Mouse (Mus musculus) MEL (cell line): ENCODE results near the gene Duox2. TPM values are rescaled to one million over a fixed set of nuclear protein-coding genes. Genes with fewer than 3 reads are reported as not detected.

Experiments
- DNase-seq: peaks from one replicate; pipeline ENCODE4 v3.0.0; 2011; ENCODE audit warnings: low read depth, low spot score
- H3K27ac ChIP-seq: 2 replicates; pipeline ENCODE4 v1.5.1; 2012; ENCODE audit warnings: low read depth, mild to moderate bottlenecking, control low read depth, low read length, moderate library complexity; ENCODE audit not compliant: control insufficient read depth
- H3K27me3 ChIP-seq, 2 experiments: fragments of 150-350 bp in 1 of 2; sonication (generic) in 1 of 2; 2 replicates each; pipeline ENCODE4 v1.6.1; 2012; ENCODE audit warnings: low read length in 2 of 2, mild to moderate bottlenecking in 2 of 2, improper control_type of control experiment in 1 of 2, moderate library complexity in 1 of 2; ENCODE audit not compliant: insufficient read depth in 2 of 2, control insufficient read depth in 1 of 2
- H3K36me3 ChIP-seq, 2 experiments: 2 replicates each; pipeline ENCODE4 v1.6.1; 2012 to 2014; ENCODE audit warnings: low read length in 2 of 2, improper control_type of control experiment in 1 of 2, inconsistent platforms in 1 of 2, mild to moderate bottlenecking in 1 of 2; ENCODE audit not compliant: insufficient read depth in 2 of 2, control insufficient read depth in 1 of 2
- H3K4me1 ChIP-seq, 2 experiments: fragments of 150-350 bp in 1 of 2; sonication (generic) in 1 of 2; 2 replicates each; pipeline ENCODE4 v1.6.1; 2012; ENCODE audit warnings: low read length in 2 of 2, improper control_type of control experiment in 1 of 2, mild to moderate bottlenecking in 1 of 2; ENCODE audit not compliant: insufficient read depth in 2 of 2, control insufficient read depth in 1 of 2
- H3K4me3 ChIP-seq, 2 experiments: fragments of 150-350 bp in 1 of 2; sonication (generic) in 1 of 2; 2 replicates each; pipeline ENCODE4 v1.5.1; 2012; ENCODE audit warnings: low read depth in 2 of 2, low read length in 2 of 2, mild to moderate bottlenecking in 2 of 2, moderate library complexity in 2 of 2, control low read depth in 1 of 2, improper control_type of control experiment in 1 of 2; ENCODE audit not compliant: control insufficient read depth in 1 of 2, insufficient read depth in 1 of 2
- H3K79me2 ChIP-seq: 2 replicates; pipeline ENCODE4 v1.6.1; 2012; ENCODE audit warnings: mild to moderate bottlenecking, low read length, moderate library complexity; ENCODE audit not compliant: control insufficient read depth, poor library complexity, insufficient read depth
- H3K9ac ChIP-seq: 2 replicates; pipeline ENCODE4 v1.6.1; 2012; ENCODE audit warnings: low read depth, mild to moderate bottlenecking, control low read depth, low read length, moderate library complexity; ENCODE audit not compliant: control insufficient read depth, poor library complexity, severe bottlenecking
- H3K9me3 ChIP-seq: fragments of 150-350 bp; sonication (generic); replicated peaks from 2 replicates; pipeline ENCODE4 v1.6.1; 2012; ENCODE audit warnings: mild to moderate bottlenecking, low read length, improper control_type of control experiment, moderate library complexity; ENCODE audit not compliant: insufficient read depth
- CTCF ChIP-seq, 3 experiments: IDR thresholded peaks in 2 of 3; conservative IDR thresholded peaks in 1 of 3; 2 replicates each; pipeline ENCODE4 v1.5.1; 2011 to 2012; ENCODE audit warnings: low read length in 3 of 3, low read depth in 2 of 3, mild to moderate bottlenecking in 2 of 3, improper control_type of control experiment in 1 of 3, inconsistent platforms in 1 of 3, mixed read lengths in 1 of 3, moderate library complexity in 1 of 3; ENCODE audit not compliant: control insufficient read depth in 1 of 3, insufficient read depth in 1 of 3, poor library complexity in 1 of 3, severe bottlenecking in 1 of 3
- ELF1 ChIP-seq: IDR thresholded peaks from 2 replicates; pipeline ENCODE4 v1.6.1; 2014; ENCODE audit warnings: low read depth, mild to moderate bottlenecking, inconsistent platforms, low read length, improper control_type of control experiment, moderate library complexity
- EP300 ChIP-seq, 2 experiments: IDR thresholded peaks; 2 replicates each; pipeline ENCODE4 v1.6.1; 2011; ENCODE audit warnings: improper control_type of control experiment in 2 of 2, low read length in 2 of 2, low read depth in 1 of 2, mild to moderate bottlenecking in 1 of 2
- GATA1 ChIP-seq: IDR thresholded peaks from 2 replicates; pipeline ENCODE4 v1.6.1; 2011; ENCODE audit warnings: low read depth, low read length, improper control_type of control experiment
- JUND ChIP-seq: IDR thresholded peaks from 2 replicates; pipeline ENCODE4 v1.6.1; 2011; ENCODE audit warnings: low read depth, mild to moderate bottlenecking, improper control_type of control experiment, low read length
- KAT2A ChIP-seq: conservative IDR thresholded peaks from 2 replicates; pipeline ENCODE4 v1.6.1; 2012; ENCODE audit warnings: low read depth, low read length, improper control_type of control experiment, inconsistent platforms
- MEF2A ChIP-seq: IDR thresholded peaks from 2 replicates; pipeline ENCODE4 v1.6.1; 2014; ENCODE audit warnings: low read depth, mild to moderate bottlenecking, inconsistent platforms, low read length, improper control_type of control experiment; ENCODE audit not compliant: poor library complexity, insufficient replicate concordance, severe bottlenecking; ENCODE audit errors: extremely low read depth
- MXI1 ChIP-seq: IDR thresholded peaks from 2 replicates; pipeline ENCODE4 v1.6.1; 2011; ENCODE audit warnings: mild to moderate bottlenecking, low read depth, low read length, improper control_type of control experiment
- MYB ChIP-seq: IDR thresholded peaks from 2 replicates; pipeline ENCODE4 v1.6.1; 2011; ENCODE audit warnings: mild to moderate bottlenecking, low read depth, low read length, improper control_type of control experiment
- NELFE ChIP-seq: IDR thresholded peaks from 2 replicates; pipeline ENCODE4 v1.6.1; 2011; ENCODE audit warnings: low read depth, low read length, improper control_type of control experiment
- POLR2AphosphoS2 ChIP-seq: IDR thresholded peaks from 2 replicates; pipeline ENCODE4 v1.6.1; 2011; ENCODE audit warnings: low read length, improper control_type of control experiment
- POLR2AphosphoS5 ChIP-seq: IDR thresholded peaks from 2 replicates; pipeline ENCODE4 v1.6.1; 2012; ENCODE audit warnings: low read depth, borderline replicate concordance, mild to moderate bottlenecking, inconsistent platforms, low read length, moderate library complexity, mixed read lengths
- RCOR1 ChIP-seq: IDR thresholded peaks from 2 replicates; pipeline ENCODE4 v1.6.1; 2012; ENCODE audit warnings: low read depth, mild to moderate bottlenecking, inconsistent platforms, low read length, improper control_type of control experiment
- SIN3A ChIP-seq: IDR thresholded peaks from 2 replicates; pipeline ENCODE4 v1.6.1; 2012; ENCODE audit warnings: low read length, improper control_type of control experiment, inconsistent platforms
- TAL1 ChIP-seq: IDR thresholded peaks from 2 replicates; pipeline ENCODE4 v1.6.1; 2012; ENCODE audit warnings: mild to moderate bottlenecking, inconsistent platforms, low read length, moderate library complexity, mixed read lengths
- UBTF ChIP-seq: IDR thresholded peaks from 2 replicates; pipeline ENCODE4 v1.6.1; 2012; ENCODE audit warnings: low read depth, mild to moderate bottlenecking, inconsistent platforms, low read length, improper control_type of control experiment, moderate library complexity, borderline replicate concordance; ENCODE audit not compliant: insufficient read depth
- ZC3H11A ChIP-seq: IDR thresholded peaks from 2 replicates; pipeline ENCODE4 v1.6.1; 2012; ENCODE audit warnings: low read depth, mild to moderate bottlenecking, inconsistent platforms, low read length, improper control_type of control experiment
- ZKSCAN1 ChIP-seq: IDR thresholded peaks from 2 replicates; pipeline ENCODE4 v1.6.1; 2012; ENCODE audit warnings: low read depth, mild to moderate bottlenecking, inconsistent platforms, low read length, improper control_type of control experiment, moderate library complexity
- ZNF384 ChIP-seq: IDR thresholded peaks from 2 replicates; pipeline ENCODE4 v1.6.1; 2012; ENCODE audit warnings: low read depth, mild to moderate bottlenecking, inconsistent platforms, low read length, improper control_type of control experiment
- polyA plus RNA-seq, 2 experiments: library from polyadenylated mRNA; stranded (reverse) in 1 of 2; unstranded in 1 of 2; fragments of >175 nt in 1 of 2; fragments of >200 nt in 1 of 2; gene quantifications; 2 replicates each; pipeline versions ENCODE4 v1.2.1 to v1.2.4; 2012; ENCODE audit warnings: low replicate concordance in 2 of 2, low read depth in 1 of 2; ENCODE audit not compliant: insufficient read length in 2 of 2, insufficient read depth in 1 of 2, missing spikeins in 1 of 2
- total RNA-seq: library from RNA; depleted of rRNA; stranded (reverse); fragments of 300-350 nt; gene quantifications from 2 replicates; pipeline ENCODE4 v1.2.3, GENCODE M21; 2012

Gene Duox2
- total and polyA plus RNA-seq, 3 experiments = not detected

DNA sequence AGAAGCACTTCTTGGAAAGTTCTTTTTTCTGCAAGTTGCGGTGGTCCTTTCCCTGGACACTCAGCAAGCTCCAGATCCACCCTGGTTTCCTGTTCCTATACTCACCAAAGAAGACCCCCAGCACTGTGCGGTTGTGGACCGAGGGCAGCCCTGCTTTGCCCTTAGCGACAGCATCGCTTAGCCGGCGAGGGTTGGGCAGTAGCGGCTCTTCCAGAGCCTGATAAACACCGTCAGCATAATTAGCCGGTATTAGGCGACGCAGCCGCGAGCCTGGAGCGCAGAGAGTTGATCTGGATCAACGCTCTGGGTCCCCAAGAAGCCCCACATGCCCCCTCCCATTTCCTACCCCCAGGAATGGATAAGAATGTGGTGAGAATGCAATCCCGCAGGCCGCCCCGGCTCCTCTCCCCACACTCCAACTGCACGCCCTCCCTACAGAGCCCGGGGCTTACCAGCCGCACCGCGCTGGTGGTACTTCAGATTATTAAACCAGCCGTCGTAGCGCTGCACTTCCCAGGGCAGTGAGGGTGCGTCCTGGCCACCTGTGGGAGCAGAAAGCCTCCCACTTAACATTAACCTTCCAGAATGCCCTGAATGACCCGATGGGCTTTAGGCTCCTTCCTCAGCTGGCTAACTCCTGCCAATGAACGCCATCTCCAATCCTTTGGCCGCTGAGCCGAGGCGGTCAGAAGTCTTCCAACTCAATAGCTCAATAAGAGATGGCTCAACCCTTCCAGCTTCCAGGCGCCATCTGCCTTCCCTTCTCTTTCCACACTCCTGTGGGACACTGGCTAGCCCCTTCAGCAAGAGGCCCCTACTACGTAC, 766 bp downstream of the Duox2 start:
- Histone ChIP-seq H3K36me3 (no peaks in the 10 kb centered on the region), H3K4me3 (no peak overlapping the region), H3K9me3 (no peaks in the 10 kb centered on the region)
- no peak for DNase-seq
- no peak for TF ChIP-seq NELFE
- no peak for TF ChIP-seq ZNF384
- no peak for TF ChIP-seq CTCF (IDR thresholded peaks at IDR 0.05 in 2 of 3, conservative IDR thresholded peaks at IDR 0.05 in 1 of 3; ENCODE audit: control insufficient read depth in 1 of 3, insufficient read depth in 1 of 3, low read depth in 2 of 3, low read length in 3 of 3, poor library complexity in 1 of 3, severe bottlenecking in 1 of 3)
- TF ChIP-seq GATA1 = no peak
- TF ChIP-seq JUND = no peak
- TF ChIP-seq ZC3H11A = no peak
- TF ChIP-seq, all 39 proteins: peak for 0
- no peaks in the 10 kb centered on the region for H3K79me2 ChIP-seq
- no peak overlapping the region for H3K27ac ChIP-seq
- H3K4me1 ChIP-seq = no peaks in the 10 kb centered on the region
- H3K9ac ChIP-seq = no peak overlapping the region
- no peaks in the 10 kb centered on the region for H3K27me3 ChIP-seq

DNA sequence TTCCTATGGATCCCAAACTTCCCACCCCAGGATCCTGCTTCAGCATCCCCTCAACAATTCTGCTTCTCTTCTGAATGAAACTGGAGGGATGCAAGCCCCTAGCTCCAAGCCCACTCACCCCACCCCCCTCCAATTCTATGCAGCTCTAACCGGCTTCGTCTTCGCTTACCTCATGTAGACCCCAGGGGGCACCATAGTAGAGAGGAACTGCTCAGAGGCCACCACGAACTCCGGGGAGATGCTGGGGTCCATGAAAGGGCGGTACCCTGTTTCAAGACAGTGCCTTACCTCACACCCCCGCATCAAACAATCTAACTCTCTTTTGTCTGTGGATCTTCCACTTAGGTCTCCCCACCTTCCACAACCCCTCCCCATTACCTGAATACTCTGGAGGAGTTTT, 3.3 kb downstream of the Duox2 start:
- H3K79me2 ChIP-seq = no peaks in the 10 kb centered on the region
- no peak overlapping the region for H3K9ac ChIP-seq
- no peak for TF ChIP-seq POLR2AphosphoS5
- TF ChIP-seq NELFE = no peak
- no peak for TF ChIP-seq ELF1
- no peak for TF ChIP-seq KAT2A
- no peak for TF ChIP-seq SIN3A
- no peaks in the 10 kb centered on the region for H3K9me3 ChIP-seq
- no peak overlapping the region for H3K4me3 ChIP-seq
- H3K27ac ChIP-seq = no peak overlapping the region
- no peaks in the 10 kb centered on the region for H3K4me1 ChIP-seq
- H3K27me3 ChIP-seq = no peaks in the 10 kb centered on the region; a peak in 1 of 4 replicates
- H3K36me3 ChIP-seq = no peaks in the 10 kb centered on the region
- no peak for DNase-seq

DNA sequence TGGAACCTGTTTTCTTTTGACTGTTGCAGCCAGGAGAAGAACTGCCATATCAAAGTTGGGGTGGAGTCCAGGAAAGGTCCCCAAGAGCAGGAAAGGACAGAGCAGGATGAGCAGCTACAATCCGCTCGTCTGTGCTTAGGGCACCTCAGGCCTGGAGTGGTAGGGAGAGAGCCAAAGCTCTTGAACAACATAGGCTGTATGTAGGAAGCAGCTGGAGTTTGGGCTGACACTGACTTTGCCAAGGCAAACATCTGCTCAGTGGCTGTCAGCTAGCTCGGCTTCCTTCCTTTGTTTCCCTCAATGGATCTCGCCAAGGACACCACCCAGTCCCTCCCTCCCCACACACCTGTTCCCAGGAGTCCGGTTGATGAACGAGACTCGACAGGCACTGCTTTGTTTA, 12.1 kb downstream of the Duox2 start:
- H3K36me3 ChIP-seq = no peaks in the 10 kb centered on the region
- TF ChIP-seq MYB (no peak), SIN3A (no peak), ZNF384 (no peak), TAL1 (no peak), EP300 (IDR thresholded peaks at IDR 0.05; ENCODE audit: low read depth in 1 of 2, low read length in 2 of 2) (no peak), JUND (no peak), UBTF (no peak), POLR2AphosphoS2 (no peak), ZKSCAN1 (no peak), CTCF (IDR thresholded peaks at IDR 0.05 in 2 of 3, conservative IDR thresholded peaks at IDR 0.05 in 1 of 3; ENCODE audit: control insufficient read depth in 1 of 3, insufficient read depth in 1 of 3, low read depth in 2 of 3, low read length in 3 of 3, poor library complexity in 1 of 3, severe bottlenecking in 1 of 3) (no peak), MEF2A (no peak), RCOR1 (no peak), MXI1 (no peak)
- no peak overlapping the region for H3K4me3 ChIP-seq
- no peak overlapping the region for H3K9ac ChIP-seq
- no peaks in the 10 kb centered on the region for H3K4me1 ChIP-seq
- no peaks in the 10 kb centered on the region for H3K27me3 ChIP-seq
- H3K27ac ChIP-seq = no peak overlapping the region
- H3K79me2 ChIP-seq = no peaks in the 10 kb centered on the region
- no peak for DNase-seq
- no peaks in the 10 kb centered on the region for H3K9me3 ChIP-seq
